Mouse (Mus musculus) E14TG2a.4 (cell line): ENCODE results near the gene Slc22a18.

Source experiments
- CTCF ChIP-seq: conservative IDR thresholded peaks from 2 replicates; pipeline ENCODE4 v1.5.1; 2014; ENCODE audit warnings: low read length
- NANOG ChIP-seq: IDR thresholded peaks from 2 replicates; pipeline ENCODE4 v1.6.1; 2014; ENCODE audit warnings: borderline replicate concordance, low read length, mixed read lengths
- POU5F1 ChIP-seq: IDR thresholded peaks from 2 replicates; pipeline ENCODE4 v1.6.1; 2014; ENCODE audit warnings: low read length, borderline replicate concordance

DNA sequence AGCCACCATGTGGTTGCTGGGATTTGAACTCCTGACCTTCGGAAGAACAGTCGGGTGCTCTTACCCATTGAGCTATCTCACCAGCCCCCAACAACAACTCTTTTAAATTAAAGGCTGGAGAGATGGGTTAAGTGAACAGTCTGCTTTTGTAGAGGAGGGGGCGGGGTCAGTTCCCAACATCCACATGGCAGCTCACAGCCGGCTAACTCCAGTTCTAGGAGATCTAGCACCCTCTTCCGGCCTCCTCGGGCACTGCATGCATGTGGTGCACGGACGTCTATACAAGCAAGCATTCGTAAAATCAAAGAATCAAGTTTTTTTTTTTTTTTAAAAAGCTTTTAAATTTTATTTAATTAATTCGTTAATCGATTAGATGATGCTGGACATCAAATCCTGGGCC, 32.3 kb downstream of the Slc22a18 start:
- TF ChIP-seq CTCF (peak; percentile 84), NANOG (no peak), POU5F1 (no peak)
